Mouse (Mus musculus): ENCODE data around the gene Reps2. TPM values are rescaled to one million over a fixed set of nuclear protein-coding genes. Genes with fewer than 3 reads are reported as not detected.

The Reps2 gene
- polyA plus RNA-seq, 1 experiment from 2014 or later: 0.90 TPM

- no peaks in the 10 kb centered on the region for H3K4me1 ChIP-seq (ENCODE audit: insufficient read depth)
- H3K27me3 ChIP-seq (ENCODE audit: insufficient read depth, low read length): no peaks in the 10 kb centered on the region
- no peak overlapping the region for H3K9ac ChIP-seq (replicated peaks)
- no peak overlapping the region for H3K27ac ChIP-seq (ENCODE audit: low read depth)
- DNase-seq (no peak), ATAC-seq (no peak)
- no peak for TF ChIP-seq EP300 (IDR thresholded peaks at IDR 0.05; ENCODE audit: low read depth)
- no peak for TF ChIP-seq CTCF (IDR thresholded peaks at IDR 0.05; ENCODE audit: low read depth)
- H3K4me2 ChIP-seq (ENCODE audit: low read depth, low read length): no peak overlapping the region
- no peaks in the 10 kb centered on the region for H3K9me3 ChIP-seq (ENCODE audit: low read length)
- H3K36me3 ChIP-seq (replicated peaks; ENCODE audit: insufficient read depth, low read length): no peaks in the 10 kb centered on the region
- no peak overlapping the region for H3K4me3 ChIP-seq (ENCODE audit: low read depth, low read length)
- WGBS (ENCODE audit: insufficient replicate concordance): 74% methylated on average over 3 of the region's 3 CpGs
Observed at GRCm38 (mm10) chrX:162580521-162580920, 62.9 kb downstream of the Reps2 start.

- no peak overlapping the region for H3K27ac ChIP-seq (ENCODE audit: low read depth)
- WGBS (ENCODE audit: insufficient replicate concordance): 73% methylated on average over 2 of the region's 2 CpGs
Observed at GRCm38 (mm10) chrX:162568439-162568838, 75.0 kb downstream of the Reps2 start.

GRCm38 (mm10) chrX:162565501-162565900 lies 77.9 kb downstream of the Reps2 start:
- no peak for DNase-seq
- no peaks in the 10 kb centered on the region for H3K27me3 ChIP-seq (ENCODE audit: insufficient read depth, low read length)
- no peak overlapping the region for H3K9ac ChIP-seq (replicated peaks)
- no peaks in the 10 kb centered on the region for H3K9me3 ChIP-seq (ENCODE audit: low read length)
- TF ChIP-seq CTCF (IDR thresholded peaks at IDR 0.05; ENCODE audit: low read depth) (no peak), EP300 (IDR thresholded peaks at IDR 0.05; ENCODE audit: low read depth) (no peak)
- H3K4me3 ChIP-seq (ENCODE audit: low read depth, low read length): no peak overlapping the region
- WGBS (ENCODE audit: insufficient replicate concordance): 77% methylated on average over 4 of the region's 4 CpGs
- H3K27ac ChIP-seq (ENCODE audit: low read depth): no peak overlapping the region
- H3K36me3 ChIP-seq (replicated peaks; ENCODE audit: insufficient read depth, low read length): no peaks in the 10 kb centered on the region
- ATAC-seq: no peak
- H3K4me1 ChIP-seq (ENCODE audit: insufficient read depth): no peaks in the 10 kb centered on the region
- no peak overlapping the region for H3K4me2 ChIP-seq (ENCODE audit: low read depth, low read length)

More at GRCm38 (mm10) chrX:162568439-162568838, 75.0 kb downstream of the Reps2 start:
- no peaks in the 10 kb centered on the region for H3K9me3 ChIP-seq (ENCODE audit: low read length)
- no peak overlapping the region for H3K4me3 ChIP-seq (ENCODE audit: low read depth, low read length)
- no peak overlapping the region for H3K9ac ChIP-seq (replicated peaks)
- no peak for TF ChIP-seq EP300 (IDR thresholded peaks at IDR 0.05; ENCODE audit: low read depth)
- no peak for TF ChIP-seq CTCF (IDR thresholded peaks at IDR 0.05; ENCODE audit: low read depth)
- DNase-seq (no peak), ATAC-seq (no peak)
- H3K36me3 ChIP-seq (replicated peaks; ENCODE audit: insufficient read depth, low read length): no peaks in the 10 kb centered on the region
- no peaks in the 10 kb centered on the region for H3K4me1 ChIP-seq (ENCODE audit: insufficient read depth)
- no peak overlapping the region for H3K4me2 ChIP-seq (ENCODE audit: low read depth, low read length)
- no peaks in the 10 kb centered on the region for H3K27me3 ChIP-seq (ENCODE audit: insufficient read depth, low read length)

GRCm38 (mm10) chrX:162556459-162556841 lies 87.0 kb downstream of the Reps2 start:
- H3K9ac ChIP-seq (replicated peaks): no peak overlapping the region
- ATAC-seq (no peak), DNase-seq (no peak)
- H3K36me3 ChIP-seq (replicated peaks; ENCODE audit: insufficient read depth, low read length): no peaks in the 10 kb centered on the region
- H3K27me3 ChIP-seq (ENCODE audit: insufficient read depth, low read length): no peaks in the 10 kb centered on the region
- H3K9me3 ChIP-seq (ENCODE audit: low read length): no peaks in the 10 kb centered on the region
- WGBS (ENCODE audit: insufficient replicate concordance): 68% methylated on average over 6 of the region's 6 CpGs
- no peak overlapping the region for H3K4me2 ChIP-seq (ENCODE audit: low read depth, low read length)
- H3K27ac ChIP-seq (ENCODE audit: low read depth): no peak overlapping the region
- H3K4me1 ChIP-seq (ENCODE audit: insufficient read depth): no peaks in the 10 kb centered on the region
- no peak overlapping the region for H3K4me3 ChIP-seq (ENCODE audit: low read depth, low read length)
- TF ChIP-seq CTCF (IDR thresholded peaks at IDR 0.05; ENCODE audit: low read depth): no peak
- TF ChIP-seq EP300 (IDR thresholded peaks at IDR 0.05; ENCODE audit: low read depth): no peak

DNA sequence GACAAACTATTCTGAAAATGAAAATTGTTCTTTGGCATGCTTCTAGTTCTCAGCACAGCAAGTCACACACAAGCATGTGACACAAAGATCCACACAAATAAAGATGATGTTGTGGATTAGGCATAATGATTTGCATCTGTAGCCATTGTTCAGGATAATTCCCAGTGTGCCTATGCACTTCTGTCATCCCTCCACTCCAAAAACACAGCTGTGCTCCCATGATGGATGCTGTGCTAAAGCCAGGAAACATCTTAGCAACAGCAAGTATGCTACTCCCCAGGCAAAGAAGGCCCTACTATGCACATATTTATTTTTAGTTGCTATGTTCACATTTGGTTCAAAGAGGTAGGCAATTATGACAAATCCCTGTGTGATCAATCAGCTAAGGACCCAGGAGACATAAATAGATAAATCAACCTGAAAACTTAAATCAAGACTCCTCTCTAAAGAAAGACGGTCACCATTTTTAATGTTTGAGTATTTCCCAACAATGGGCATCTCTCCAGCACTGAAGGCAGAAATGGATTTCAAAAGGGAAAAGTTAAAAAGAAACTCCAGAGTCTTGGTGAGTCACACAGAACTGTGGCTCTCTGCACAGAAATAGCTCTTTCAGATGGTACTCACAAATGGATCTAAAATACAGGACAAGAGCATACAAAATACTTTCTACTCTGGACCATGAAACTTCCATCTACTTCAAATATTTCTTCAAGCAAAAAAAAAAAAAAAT lies 87.6 kb downstream of the Reps2 start:
- no peak for DNase-seq
- no peaks in the 10 kb centered on the region for H3K4me1 ChIP-seq (ENCODE audit: insufficient read depth)

DNA sequence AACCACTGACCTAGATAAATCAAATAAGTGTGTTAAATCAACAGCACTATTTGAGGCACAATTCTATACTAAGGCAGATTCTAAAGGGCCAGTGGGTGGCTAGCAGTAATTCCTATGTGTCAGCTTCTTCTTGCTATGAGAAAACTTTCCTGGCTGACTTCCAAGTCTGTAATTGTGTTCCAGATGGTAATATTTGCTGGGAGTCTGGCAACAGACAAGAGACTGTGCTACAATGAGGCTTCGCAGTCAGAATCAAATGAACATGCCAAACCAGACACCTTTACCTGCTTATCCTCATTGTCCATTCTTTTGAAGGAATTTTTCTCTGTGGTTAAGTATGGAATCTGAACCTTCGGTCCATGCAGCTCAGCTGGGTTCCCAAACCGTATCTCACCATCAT lies 88.9 kb downstream of the Reps2 start:
- H3K4me2 ChIP-seq (ENCODE audit: low read depth, low read length): no peak overlapping the region
- no peak overlapping the region for H3K9ac ChIP-seq (replicated peaks)
- WGBS (ENCODE audit: insufficient replicate concordance): 83% methylated on average over 3 of the region's 3 CpGs
- no peak overlapping the region for H3K27ac ChIP-seq (ENCODE audit: low read depth)
- no peaks in the 10 kb centered on the region for H3K9me3 ChIP-seq (ENCODE audit: low read length)
- no peak overlapping the region for H3K4me3 ChIP-seq (ENCODE audit: low read depth, low read length)
- DNase-seq (no peak), ATAC-seq (no peak)
- H3K36me3 ChIP-seq (replicated peaks; ENCODE audit: insufficient read depth, low read length): no peaks in the 10 kb centered on the region
- H3K27me3 ChIP-seq (ENCODE audit: insufficient read depth, low read length): no peaks in the 10 kb centered on the region
- no peaks in the 10 kb centered on the region for H3K4me1 ChIP-seq (ENCODE audit: insufficient read depth)
- TF ChIP-seq CTCF (IDR thresholded peaks at IDR 0.05; ENCODE audit: low read depth) (no peak), EP300 (IDR thresholded peaks at IDR 0.05; ENCODE audit: low read depth) (no peak)

More for the DNA sequence above, 87.6 kb downstream of the Reps2 start:
- TF ChIP-seq CTCF (IDR thresholded peaks at IDR 0.05; ENCODE audit: low read depth) (no peak), EP300 (IDR thresholded peaks at IDR 0.05; ENCODE audit: low read depth) (no peak)
- H3K27ac ChIP-seq (ENCODE audit: low read depth): no peak overlapping the region
- H3K4me3 ChIP-seq (ENCODE audit: low read depth, low read length): no peak overlapping the region
- H3K9me3 ChIP-seq (ENCODE audit: low read length): no peaks in the 10 kb centered on the region
- no peak overlapping the region for H3K4me2 ChIP-seq (ENCODE audit: low read depth, low read length)
- no peaks in the 10 kb centered on the region for H3K36me3 ChIP-seq (replicated peaks; ENCODE audit: insufficient read depth, low read length)
- WGBS (ENCODE audit: insufficient replicate concordance): 60% methylated on average over 1 of the region's 1 CpGs
- no peak for ATAC-seq
- no peak overlapping the region for H3K9ac ChIP-seq (replicated peaks)
- H3K27me3 ChIP-seq (ENCODE audit: insufficient read depth, low read length): no peaks in the 10 kb centered on the region
